Mouse (Mus musculus): ENCODE data around the gene Cyp4x1.

GRCm38 (mm10) chr4:115083031-115083430, 51.0 kb downstream of the Cyp4x1 start:
- TF ChIP-seq CTCF (IDR thresholded peaks at IDR 0.05; ENCODE audit: borderline replicate concordance, extremely low read depth, insufficient read depth, insufficient read length), result no peak
- no peak for TF ChIP-seq POLR2A (IDR thresholded peaks at IDR 0.05; ENCODE audit: borderline replicate concordance, extremely low read depth, insufficient read depth, insufficient read length, poor library complexity, severe bottlenecking)

Data from brain, embryonic 14.5 days (tissue).